Mouse (Mus musculus): ENCODE data around the gene Pradc1. TPM values are rescaled to one million over a fixed set of nuclear protein-coding genes. Genes with fewer than 3 reads are reported as not detected.
"Not testable (repeated sequence)": the region's sequence is repeated elsewhere in the genome, so short reads cannot be mapped to it uniquely, and the experiment has no call there.

The Pradc1 gene
- polyA plus RNA-seq, 1 experiment: 20.6 TPM

GRCm38 (mm10) chr6:85450697-85451663 is 790 bp downstream of the Pradc1 start, which contains the start of gene Cct7:
Cct7 (plus strand) TSS chr6:85451514.
- DNase-seq (ENCODE audit: low read depth): peak; percentile 93

GRCm38 (mm10) chr6:85450140-85450539 is 1.6 kb downstream of the Pradc1 start:
- not testable (repeated sequence) for DNase-seq (ENCODE audit: low read depth)

- no peak for DNase-seq (ENCODE audit: low read depth)
These were observed 4.4 kb downstream of the Pradc1 start for GRCm38 (mm10) chr6:85447351-85447750.

GRCm38 (mm10) chr6:85445286-85445685 is 6.5 kb downstream of the Pradc1 start:
- DNase-seq (ENCODE audit: low read depth): no peak

GRCm38 (mm10) chr6:85444266-85444965 is 7.4 kb downstream of the Pradc1 start:
- no peak for DNase-seq (ENCODE audit: low read depth)

GRCm38 (mm10) chr6:85443488-85444233 is 8.1 kb downstream of the Pradc1 start:
- DNase-seq (ENCODE audit: low read depth): no peak

- peak; percentile 71 for DNase-seq (ENCODE audit: low read depth)
These were observed 10.6 kb downstream of the Pradc1 start for GRCm38 (mm10) chr6:85441142-85441541.

GRCm38 (mm10) chr6:85436631-85437030 is 15.1 kb downstream of the Pradc1 start:
- DNase-seq (ENCODE audit: low read depth): no peak

GRCm38 (mm10) chr6:85436204-85436603 is 15.6 kb downstream of the Pradc1 start:
- DNase-seq (ENCODE audit: low read depth): no peak

- DNase-seq (ENCODE audit: low read depth): no peak
These were observed 17.9 kb downstream of the Pradc1 start for GRCm38 (mm10) chr6:85433865-85434264.

GRCm38 (mm10) chr6:85431842-85432431 is 19.8 kb downstream of the Pradc1 start, which contains the start of gene Smyd5:
Smyd5 (plus strand) TSS chr6:85431989.
- DNase-seq (ENCODE audit: low read depth): no peak

- no peak for DNase-seq (ENCODE audit: low read depth)
These were observed 20.4 kb downstream of the Pradc1 start for GRCm38 (mm10) chr6:85431274-85431841.

GRCm38 (mm10) chr6:85423836-85424379 is 27.9 kb downstream of the Pradc1 start, which contains the start of gene Noto:
Noto (plus strand) TSS chr6:85423886.
- no peak for DNase-seq (ENCODE audit: low read depth)

GRCm38 (mm10) chr6:85419150-85419549 is 32.6 kb downstream of the Pradc1 start:
- no peak for DNase-seq (ENCODE audit: low read depth)

GRCm38 (mm10) chr6:85415829-85416228 is 35.9 kb downstream of the Pradc1 start:
- no peak for DNase-seq (ENCODE audit: low read depth)

GRCm38 (mm10) chr6:85410771-85411273 is 40.9 kb downstream of the Pradc1 start:
- peak; percentile 27 for DNase-seq (ENCODE audit: low read depth)

GRCm38 (mm10) chr6:85409003-85409402 is 42.8 kb downstream of the Pradc1 start:
- DNase-seq (ENCODE audit: low read depth): no peak

- no peak for DNase-seq (ENCODE audit: low read depth)
These were observed 48.7 kb downstream of the Pradc1 start for GRCm38 (mm10) chr6:85403039-85403438.

GRCm38 (mm10) chr6:85402613-85403012 is 49.2 kb downstream of the Pradc1 start:
- no peak for DNase-seq (ENCODE audit: low read depth)

GRCm38 (mm10) chr6:85399715-85400114 is 52.1 kb downstream of the Pradc1 start:
- DNase-seq (ENCODE audit: low read depth): no peak
